Mouse (Mus musculus) CH12.LX (cell line): ENCODE measurements around the gene Fam122a.

Source experiments
- CHD1 ChIP-seq: IDR thresholded peaks from 2 replicates; pipeline ENCODE4 v1.6.1; 2012; ENCODE audit warnings: low read depth, low read length, improper control_type of control experiment, inconsistent platforms
- CHD2 ChIP-seq: IDR thresholded peaks from 2 replicates; pipeline ENCODE4 v1.6.1; 2011; ENCODE audit warnings: low read length, improper control_type of control experiment
- CTCF ChIP-seq, 2 experiments: IDR thresholded peaks in 1 of 2; conservative IDR thresholded peaks in 1 of 2; 2 replicates each; pipeline ENCODE4 v1.5.1; 2011 to 2012; ENCODE audit warnings: low read depth in 2 of 2, low read length in 2 of 2, improper control_type of control experiment in 1 of 2, inconsistent platforms in 1 of 2, mild to moderate bottlenecking in 1 of 2, moderate library complexity in 1 of 2
- EP300 ChIP-seq: IDR thresholded peaks from 2 replicates; pipeline ENCODE4 v1.6.1; 2011; ENCODE audit warnings: low read length, improper control_type of control experiment
- HCFC1 ChIP-seq: IDR thresholded peaks from 2 replicates; pipeline ENCODE4 v1.6.1; 2012; ENCODE audit warnings: low read depth, mild to moderate bottlenecking, inconsistent platforms, low read length, improper control_type of control experiment
- MAFK ChIP-seq: IDR thresholded peaks from 2 replicates; pipeline ENCODE4 v1.6.1; 2011; ENCODE audit warnings: low read length, improper control_type of control experiment; ENCODE audit not compliant: insufficient replicate concordance
- MAX ChIP-seq: IDR thresholded peaks from 2 replicates; pipeline ENCODE4 v1.6.1; 2011; ENCODE audit warnings: low read length, improper control_type of control experiment
- NRF1 ChIP-seq: IDR thresholded peaks from 2 replicates; pipeline ENCODE4 v1.6.1; 2014; ENCODE audit warnings: low read depth, mild to moderate bottlenecking, inconsistent platforms, low read length, improper control_type of control experiment, moderate library complexity
- POLR2A ChIP-seq: IDR thresholded peaks from 2 replicates; pipeline ENCODE4 v1.6.1; 2011; ENCODE audit warnings: low read depth, mild to moderate bottlenecking, improper control_type of control experiment, low read length
- SMC3 ChIP-seq: IDR thresholded peaks from 2 replicates; pipeline ENCODE4 v1.6.1; 2011; ENCODE audit warnings: low read depth, low read length, improper control_type of control experiment
- TBP ChIP-seq: conservative IDR thresholded peaks from 2 replicates; pipeline ENCODE4 v1.6.1; 2011; ENCODE audit warnings: low read depth, low read length, improper control_type of control experiment
- UBTF ChIP-seq: IDR thresholded peaks from 2 replicates; pipeline ENCODE4 v1.6.1; 2012; ENCODE audit warnings: low read depth, mild to moderate bottlenecking, inconsistent platforms, low read length, improper control_type of control experiment, moderate library complexity
- ZC3H11A ChIP-seq: IDR thresholded peaks from 2 replicates; pipeline ENCODE4 v1.6.1; 2012; ENCODE audit warnings: low read depth, mild to moderate bottlenecking, inconsistent platforms, low read length, improper control_type of control experiment

GRCm38 (mm10) chr19:24518384-24518783 is 41.2 kb upstream of the Fam122a start:
- TF ChIP-seq UBTF = no peak
- TF ChIP-seq SMC3 = no peak
- TF ChIP-seq CHD1 = no peak
- no peak for TF ChIP-seq CTCF (conservative IDR thresholded peaks at IDR 0.05 in 1 of 2, IDR thresholded peaks at IDR 0.05 in 1 of 2; ENCODE audit: low read depth in 2 of 2, low read length in 2 of 2)
- no peak for TF ChIP-seq POLR2A
- no peak for TF ChIP-seq MAX
- no peak for TF ChIP-seq TBP
- TF ChIP-seq EP300 = no peak
- no peak for TF ChIP-seq NRF1
- TF ChIP-seq CHD2 = no peak
- TF ChIP-seq ZC3H11A = no peak
- TF ChIP-seq MAFK = no peak
- TF ChIP-seq HCFC1 = no peak
